Mouse (Mus musculus) monocyte, adult 59 days (primary cell): ENCODE data around the gene Olfr477. TPM values are rescaled to one million over a fixed set of nuclear protein-coding genes. Genes with fewer than 3 reads are reported as not detected.

Source experiments
- total RNA-seq, 2 experiments: library from RNA; stranded (reverse); gene quantifications; one replicate each; pipeline ENCODE4 v1.2.4; 2023

Olfr477 gene
- total RNA-seq, result not detected

DNA sequence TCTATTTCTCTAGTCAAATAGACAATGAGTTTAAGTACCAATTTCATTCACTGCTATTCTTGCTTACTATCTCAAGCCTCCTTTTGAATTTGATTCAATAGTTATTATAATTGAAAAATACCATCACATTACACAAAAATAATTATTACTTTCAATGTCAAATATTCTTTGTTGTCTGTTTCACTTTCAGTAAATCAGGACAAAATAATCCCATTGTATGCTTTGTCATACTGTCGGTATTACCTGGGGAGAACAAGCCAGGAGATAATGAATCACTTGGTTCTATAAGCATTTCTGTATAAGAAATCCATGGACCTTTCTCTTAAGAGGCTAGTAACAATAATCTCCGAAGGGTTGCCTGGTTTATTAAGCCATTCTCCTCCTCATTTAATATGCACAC lies at the start of gene Olfr477:
Gene Olfr477 (plus strand): TSS at position 301 of the 400 bp plus-strand sequence.

DNA sequence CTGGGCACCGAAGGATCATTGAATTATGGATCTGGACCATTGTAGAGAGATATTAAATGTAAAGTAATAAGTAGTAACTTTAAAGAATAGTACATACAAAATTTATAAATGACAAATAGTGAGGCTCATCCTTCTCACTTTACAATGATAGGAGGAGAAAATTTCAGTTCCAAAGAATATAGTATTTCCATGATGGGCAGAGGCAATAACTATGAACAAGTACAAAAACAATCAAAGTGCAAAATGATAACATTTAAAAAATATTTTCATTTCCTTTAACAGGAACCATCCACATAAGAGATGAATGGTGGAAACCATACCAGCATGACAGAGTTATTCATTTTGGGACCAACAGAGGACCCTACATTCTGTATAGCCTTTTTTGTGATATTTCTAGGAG lies 32.1 kb upstream of the Olfr477 start, which contains the start of gene Olfr474:
Gene Olfr474 (plus strand): TSS at position 301 of the 400 bp plus-strand sequence.

DNA sequence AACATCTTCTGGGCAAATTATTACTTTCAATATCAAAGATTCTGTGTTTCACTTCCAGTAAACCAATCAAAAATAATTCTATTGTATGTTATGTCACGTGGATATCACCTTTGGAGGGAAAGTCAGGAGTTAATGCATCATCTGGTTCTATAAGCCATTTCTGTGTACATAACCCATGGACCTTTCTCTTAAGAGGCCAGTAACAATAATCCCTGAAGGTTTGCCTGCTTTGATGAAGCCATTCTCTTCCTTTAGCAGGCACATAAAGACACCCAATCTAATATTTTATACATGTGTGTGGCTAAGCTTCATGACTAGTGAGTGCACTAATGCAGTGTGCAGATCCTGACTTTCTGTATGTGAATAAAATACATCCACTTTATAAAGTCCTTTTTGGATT lies 22.0 kb upstream of the Olfr477 start, which contains the start of gene Olfr476:
Gene Olfr476 (plus strand): TSS at position 301 of the 400 bp plus-strand sequence.

DNA sequence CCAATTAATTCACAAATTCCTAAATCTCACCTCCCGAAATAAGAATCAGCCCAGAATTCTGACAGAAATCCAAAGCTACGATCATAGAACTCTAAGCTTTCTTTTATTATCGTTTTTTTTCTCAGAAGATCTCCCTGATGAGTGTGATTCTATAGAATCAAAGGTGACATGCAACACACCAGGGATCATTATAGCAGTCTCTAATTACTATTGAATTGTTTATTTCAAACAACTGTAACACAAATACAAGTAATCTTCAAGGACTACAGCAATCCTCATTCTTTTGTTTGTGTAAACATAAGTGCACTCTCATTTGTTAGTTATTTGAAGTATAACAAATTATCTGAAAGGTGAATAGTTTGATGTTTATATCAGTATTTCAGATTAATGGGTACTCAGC lies 47.4 kb downstream of the Olfr477 start, which contains the start of gene Olfr478:
Gene Olfr478 (minus strand): TSS at position 101 of the 400 bp plus-strand sequence.

Other genes with a start within 250 kb of the Olfr477 start
- not detected for gene Cyb5r2, start 228.7 kb upstream of the Olfr477 start, total RNA-seq
- gene Ovch2, start 185.5 kb upstream of the Olfr477 start, total RNA-seq, result not detected
- not detected for gene Olfr467, start 174.4 kb upstream of the Olfr477 start, total RNA-seq
- not detected for gene Olfr469, start 161.2 kb upstream of the Olfr477 start, total RNA-seq
- not detected for gene Olfr470, start 139.2 kb upstream of the Olfr477 start, total RNA-seq
- under 1 TPM in 1 of 2 experiments, not detected in 1; 0.08 TPM for gene Olfr472, start 88.8 kb upstream of the Olfr477 start, total RNA-seq
- gene Olfr473, start 56.2 kb upstream of the Olfr477 start, total RNA-seq, result not detected
- gene Olfr474, start 32.0 kb upstream of the Olfr477 start, total RNA-seq, result not detected
- not detected for gene Olfr476, start 21.9 kb upstream of the Olfr477 start, total RNA-seq
- not detected for gene Olfr478, start 47.3 kb downstream of the Olfr477 start, total RNA-seq
- gene Olfr479, start 64.0 kb downstream of the Olfr477 start, total RNA-seq, result not detected
- gene Olfr480, start 80.7 kb downstream of the Olfr477 start, total RNA-seq, result not detected
- not detected for gene Olfr481, start 93.2 kb downstream of the Olfr477 start, total RNA-seq
- gene Olfr482, start 110.9 kb downstream of the Olfr477 start, total RNA-seq, result 1 to 10 TPM; 1.5 to 1.8 TPM
- not detected for gene Olfr483, start 114.2 kb downstream of the Olfr477 start, total RNA-seq
- gene Olfr484, start 140.8 kb downstream of the Olfr477 start, total RNA-seq, result not detected
- gene Olfr485, start 173.2 kb downstream of the Olfr477 start, total RNA-seq, result not detected
- not detected for gene Olfr486, start 186.0 kb downstream of the Olfr477 start, total RNA-seq
- not detected for gene Olfr487, start 227.9 kb downstream of the Olfr477 start, total RNA-seq